ENCODE assay signal across 1 mouse cellular context in the genomic region with DNA sequence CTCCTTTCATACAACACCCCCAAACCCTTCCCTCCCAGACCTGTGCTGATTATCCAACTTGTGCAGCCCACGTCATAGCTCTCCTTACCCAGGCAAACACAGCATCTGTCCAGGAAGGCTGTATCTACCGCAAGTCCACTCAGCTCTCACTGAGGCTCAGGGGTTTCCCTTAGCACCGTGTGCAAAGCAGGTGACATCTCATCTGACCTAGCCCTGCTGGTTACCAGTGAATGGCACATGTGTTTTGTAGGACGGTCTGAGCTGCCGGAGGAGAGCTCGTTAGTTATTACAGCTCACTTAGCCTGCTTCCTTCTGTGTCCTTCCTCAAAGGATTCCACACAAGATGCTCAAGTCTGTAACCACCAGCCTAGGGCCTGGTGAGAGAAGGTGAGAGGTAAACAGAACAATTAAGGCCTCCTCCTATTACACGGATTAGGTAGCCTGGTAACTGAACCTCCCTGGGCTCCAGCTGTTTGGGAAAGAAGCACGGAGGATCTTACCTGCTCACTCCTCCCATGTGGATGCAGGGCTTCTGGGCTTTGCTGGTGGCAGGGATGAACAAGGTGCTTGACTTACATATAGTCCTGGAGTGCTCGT.
TF ChIP-seq lines count a peak whose summit lies in the region.

No protein-coding gene starts in this region.

TF ChIP-seq in CH12.LX, 34 proteins besides CTCF, POLR2A, EP300 and RAD21:
- TF ChIP-seq BHLHE40 (IDR thresholded peaks at IDR 0.05; ENCODE audit: low read depth, low read length) (peak; percentile 87), ZMIZ1 (IDR thresholded peaks at IDR 0.05; ENCODE audit: low read depth, low read length) (no peak; the same call in 1 of the 2 replicates), MAX (IDR thresholded peaks at IDR 0.05; ENCODE audit: low read length) (peak; percentile 78), GABPA (IDR thresholded peaks at IDR 0.05; ENCODE audit: insufficient replicate concordance, low read depth, low read length) (no peak), ETS1 (conservative IDR thresholded peaks at IDR 0.05; ENCODE audit: low read depth, low read length) (peak; percentile 86), MYC (IDR thresholded peaks at IDR 0.05; ENCODE audit: low read depth, low read length) (peak; percentile 58; the same call in 1 of the 2 replicates), NELFE (IDR thresholded peaks at IDR 0.05; ENCODE audit: low read depth, low read length) (peak; percentile 48; the same call in 1 of the 2 replicates), MXI1 (IDR thresholded peaks at IDR 0.05; ENCODE audit: low read depth, low read length) (peak; percentile 82; the same call in 1 of the 2 replicates), TBP (conservative IDR thresholded peaks at IDR 0.05; ENCODE audit: low read depth, low read length) (peak; percentile 66; the same call in 1 of the 2 replicates), KAT2A (IDR thresholded peaks at IDR 0.05; ENCODE audit: insufficient replicate concordance, low read length) (no peak), ELF1 (IDR thresholded peaks at IDR 0.05; ENCODE audit: low read depth, low read length) (peak; percentile 41; the same call in 1 of the 2 replicates), TCF12 (IDR thresholded peaks at IDR 0.05; ENCODE audit: low read depth, low read length) (peak; percentile 78), IRF4 (IDR thresholded peaks at IDR 0.05; ENCODE audit: low read depth, low read length) (peak; percentile 17; the same call in 1 of the 2 replicates)
